8 mouse cellular contexts compared by ENCODE assay signal in genomic region chr2:180225762-180226378, GRCm38 (mm10). TPM values are rescaled to one million over a fixed set of nuclear protein-coding genes. Genes with fewer than 3 reads are reported as not detected.
DNase-seq lines count a peak whose midpoint lies in the region; ATAC-seq and TF ChIP-seq lines count a peak whose summit lies in the region.

Lama5 (minus strand) TSS chr2:180225859.

- H3K27ac ChIP-seq in thymus, adult 2 months (ENCODE audit: control insufficient read depth, insufficient read depth, low read length), result no peak within 1 kb of the TSS
- no peak within 1 kb of the TSS; the same call in 1 of the 2 replicates for H3K27ac ChIP-seq in embryonic facial prominence, embryonic 11.5 days (replicated peaks; ENCODE audit: low read depth, low read length)
- H3K27ac ChIP-seq in heart, embryonic 13.5 days (replicated peaks), result peak within 1 kb of the TSS; percentile 66
- H3K27ac ChIP-seq in kidney, embryonic 16.5 days (ENCODE audit: low read length), result peak within 1 kb of the TSS; percentile 88
- H3K27ac ChIP-seq in stomach, postnatal 0 days (replicated peaks), result peak within 1 kb of the TSS; percentile 88

- no peak for TF ChIP-seq CTCF in thymus, adult 2 months (IDR thresholded peaks at IDR 0.05; ENCODE audit: borderline replicate concordance, control insufficient read depth, extremely low read depth, insufficient read depth, low read length, poor library complexity)
- TF ChIP-seq CTCF in stomach, postnatal 0 days (IDR thresholded peaks at IDR 0.05; ENCODE audit: low read depth), result no peak

- no peak for DNase-seq in thymus, adult 2 months
- DNase-seq in thymus, postnatal 36 days, result no peak
- DNase-seq in embryonic facial prominence, embryonic 11.5 days (ENCODE audit: low spot score), result peak; percentile 78
- peak; percentile 76 for DNase-seq in lung, postnatal 25 days (ENCODE audit: low spot score)
- peak; percentile 86 for DNase-seq in stomach, postnatal 0 days (ENCODE audit: low spot score)
- DNase-seq in frontal cortex, postnatal 14 days (ENCODE audit: low spot score in 2 of 2), result no peak

- peak within 1 kb of the TSS; percentile 92 for H3K4me2 ChIP-seq in embryonic facial prominence, embryonic 11.5 days (ENCODE audit: low read depth, low read length)
- H3K4me2 ChIP-seq in heart, embryonic 13.5 days, result peak within 1 kb of the TSS; percentile 81
- peak within 1 kb of the TSS; percentile 91 for H3K4me2 ChIP-seq in kidney, embryonic 16.5 days (replicated peaks; ENCODE audit: low read depth, low read length)
- peak within 1 kb of the TSS; percentile 90 for H3K4me2 ChIP-seq in stomach, postnatal 0 days (replicated peaks; ENCODE audit: low read depth)

- peak; percentile 68 for ATAC-seq in embryonic facial prominence, embryonic 11.5 days (replicated peaks; ENCODE audit: insufficient number of reproducible peaks, low FRiP score, low TSS enrichment, low read depth)
- peak; percentile 44; the same call in 1 of the 2 replicates for ATAC-seq in heart, embryonic 13.5 days (ENCODE audit: extremely low read depth, insufficient number of reproducible peaks, low FRiP score, low TSS enrichment)
- peak; percentile 85 for ATAC-seq in kidney, embryonic 16.5 days (ENCODE audit: low FRiP score, low TSS enrichment)
- peak; percentile 77 for ATAC-seq in stomach, postnatal 0 days (ENCODE audit: low FRiP score, low TSS enrichment)

- no peak for TF ChIP-seq EP300 in stomach, postnatal 0 days (optimal IDR thresholded peaks at IDR 0.05)

- H3K9ac ChIP-seq in embryonic facial prominence, embryonic 11.5 days (replicated peaks; ENCODE audit: low read length), result peak within 1 kb of the TSS; percentile 39
- peak within 1 kb of the TSS; percentile 86 for H3K9ac ChIP-seq in heart, embryonic 13.5 days
- H3K9ac ChIP-seq in kidney, embryonic 16.5 days (replicated peaks; ENCODE audit: low read length), result peak within 1 kb of the TSS; percentile 87
- peak within 1 kb of the TSS; percentile 79 for H3K9ac ChIP-seq in stomach, postnatal 0 days (ENCODE audit: low read length)

- H3K36me3 ChIP-seq in thymus, adult 2 months (ENCODE audit: control insufficient read depth, insufficient read depth, low read length), result no peaks in the 10 kb centered on the region
- no peaks in the 10 kb centered on the region for H3K36me3 ChIP-seq in embryonic facial prominence, embryonic 11.5 days (replicated peaks; ENCODE audit: control insufficient read depth, insufficient read depth, low read depth, low read length)
- H3K36me3 ChIP-seq in heart, embryonic 13.5 days, result peaks cover 3% of the 10 kb centered on the region; the same call in 1 of the 2 replicates
- H3K36me3 ChIP-seq in kidney, embryonic 16.5 days (ENCODE audit: insufficient read depth, low read length), result no peaks in the 10 kb centered on the region
- 0 out of 2 replicates have a peak, but pooled peaks cover 3% of the 10 kb centered on the region for H3K36me3 ChIP-seq in stomach, postnatal 0 days (ENCODE audit: control insufficient read depth, insufficient read depth, low read length)

- WGBS in thymus, adult 2 months, result 1% methylated on average over 37 of the region's 37 CpGs
- WGBS in embryonic facial prominence, embryonic 11.5 days, result 3% methylated on average over 22 of the region's 37 CpGs
- WGBS in heart, embryonic 13.5 days, result 3% methylated on average over 37 of the region's 37 CpGs
- under 1% methylated on average over 34 of the region's 37 CpGs for WGBS in kidney, embryonic 16.5 days
- 2% methylated on average over 34 of the region's 37 CpGs for WGBS in stomach, postnatal 0 days

- peaks cover 4% of the 10 kb centered on the region; the same call in 1 of the 2 replicates for H3K27me3 ChIP-seq in thymus, adult 2 months (ENCODE audit: control insufficient read depth, insufficient read depth, low read length)
- H3K27me3 ChIP-seq in embryonic facial prominence, embryonic 11.5 days (ENCODE audit: control insufficient read depth, insufficient read depth, low read length), result peaks cover 20% of the 10 kb centered on the region
- H3K27me3 ChIP-seq in heart, embryonic 13.5 days (replicated peaks), result peaks cover 35% of the 10 kb centered on the region
- peaks cover 12% of the 10 kb centered on the region; the same call in 1 of the 2 replicates for H3K27me3 ChIP-seq in kidney, embryonic 16.5 days (ENCODE audit: insufficient read depth, low read length)
- no peaks in the 10 kb centered on the region for H3K27me3 ChIP-seq in stomach, postnatal 0 days (ENCODE audit: control insufficient read depth, insufficient read depth, low read length)

- no peaks in the 10 kb centered on the region for H3K9me3 ChIP-seq in embryonic facial prominence, embryonic 11.5 days (replicated peaks; ENCODE audit: control insufficient read depth, low read length)
- no peaks in the 10 kb centered on the region for H3K9me3 ChIP-seq in heart, embryonic 13.5 days
- no peaks in the 10 kb centered on the region for H3K9me3 ChIP-seq in kidney, embryonic 16.5 days (ENCODE audit: low read length)
- no peaks in the 10 kb centered on the region for H3K9me3 ChIP-seq in stomach, postnatal 0 days (ENCODE audit: control insufficient read depth, low read length)

- no peaks in the 10 kb centered on the region; the same call in 1 of the 2 replicates for H3K4me1 ChIP-seq in thymus, adult 2 months (replicated peaks; ENCODE audit: control insufficient read depth, insufficient read depth, low read length)
- peaks cover 16% of the 10 kb centered on the region for H3K4me1 ChIP-seq in embryonic facial prominence, embryonic 11.5 days (ENCODE audit: control insufficient read depth, insufficient read depth, low read length)
- H3K4me1 ChIP-seq in heart, embryonic 13.5 days, result peaks cover 79% of the 10 kb centered on the region
- peaks cover 54% of the 10 kb centered on the region for H3K4me1 ChIP-seq in kidney, embryonic 16.5 days (ENCODE audit: insufficient read depth, low read length)
- H3K4me1 ChIP-seq in stomach, postnatal 0 days (replicated peaks; ENCODE audit: control insufficient read depth, insufficient read depth), result peaks cover 31% of the 10 kb centered on the region

- H3K4me3 ChIP-seq in thymus, adult 2 months (ENCODE audit: control insufficient read depth, insufficient read depth, low read length), result peak within 1 kb of the TSS; percentile 27
- H3K4me3 ChIP-seq in embryonic facial prominence, embryonic 11.5 days (ENCODE audit: low read depth, low read length), result peak within 1 kb of the TSS; percentile 52
- peak within 1 kb of the TSS; percentile 72 for H3K4me3 ChIP-seq in heart, embryonic 13.5 days
- H3K4me3 ChIP-seq in kidney, embryonic 16.5 days (ENCODE audit: low read length), result peak within 1 kb of the TSS; percentile 76
- peak within 1 kb of the TSS; percentile 80 for H3K4me3 ChIP-seq in stomach, postnatal 0 days (ENCODE audit: low read depth, low read length)

- no peak for TF ChIP-seq POLR2A in thymus, adult 2 months (IDR thresholded peaks at IDR 0.05; ENCODE audit: control insufficient read depth, extremely low read depth, insufficient read depth, low read length, poor library complexity)

RNA-seq across cellular contexts. Expression of gene Lama5, which starts in this region (rescaled TPM):
- 9.2 and 13.1 TPM in 2 replicates for polyA plus RNA-seq in thymus, adult 2 months (2012; rRNA removed)
- polyA plus RNA-seq in embryonic facial prominence, embryonic 11.5 days (2014; fragmentation: Nextera tagmentation; extraction: Ambion mirVana), result 6.9 and 11.5 TPM in 2 replicates
- 21.6 and 22.5 TPM in 2 replicates for polyA plus RNA-seq in heart, embryonic 13.5 days (2015; fragmentation: Nextera tagmentation; extraction: Ambion mirVana)
- 53.1 and 57.4 TPM in 2 replicates for polyA plus RNA-seq in kidney, embryonic 16.5 days (2015; fragmentation: Nextera tagmentation; extraction: Ambion mirVana)
- 29.7 and 34.9 TPM in 2 replicates for polyA plus RNA-seq in stomach, postnatal 0 days (2015; fragmentation: Nextera tagmentation; extraction: Ambion mirVana)

Comparison
In these comparisons a context has a peak if more than half of its experiments do, and no peak if none do; other contexts are left out.
1. DNase-seq: peak in embryonic facial prominence, embryonic 11.5 days (single experiment), lung, postnatal 25 days (single experiment) and stomach, postnatal 0 days (single experiment); none in thymus, adult 2 months (single experiment), thymus, postnatal 36 days (0 of 2) and frontal cortex, postnatal 14 days (0 of 2).
2. H3K27ac ChIP-seq: peak in heart, embryonic 13.5 days (single experiment), kidney, embryonic 16.5 days (single experiment) and stomach, postnatal 0 days (single experiment); none in thymus, adult 2 months (single experiment) and embryonic facial prominence, embryonic 11.5 days (single experiment).
3. H3K4me3 ChIP-seq: peak in every context shown above with its lines; median percentile 80 in stomach, postnatal 0 days; 76 in kidney, embryonic 16.5 days; 72 in heart, embryonic 13.5 days; 52 in embryonic facial prominence, embryonic 11.5 days; 27 in thymus, adult 2 months.
4. Peak in every context shown above with its lines, with median percentiles within 50 percentile points of each other: ATAC-seq, H3K4me2 ChIP-seq and H3K9ac ChIP-seq.